In genomic region chr8:45021171-45021570, GRCm38 (mm10) we compare ENCODE assay signal across 24 mouse cellular contexts. TPM values are rescaled to one million over a fixed set of nuclear protein-coding genes. Genes with fewer than 3 reads are reported as not detected.
DNase-seq lines count a peak whose midpoint lies in the region; ATAC-seq and TF ChIP-seq lines count a peak whose summit lies in the region.
"Had no signal": no experiment of that assay in that cellular context is flagged by ENCODE, and none has a peak within 500 bp of the region (broad histone marks: within the 10 kb centered on the region; RNA-seq: fewer than 3 reads in every experiment).

No protein-coding gene starts in this region.

- H3K9ac ChIP-seq in forebrain, postnatal 0 days, result no peak overlapping the region
- H3K9ac ChIP-seq in forebrain, embryonic 14.5 days (ENCODE audit: low read length), result no peak overlapping the region
- no peak overlapping the region for H3K9ac ChIP-seq in limb, embryonic 11.5 days (ENCODE audit: low read length)
- H3K9ac ChIP-seq: forebrain, embryonic 13.5 days; lung, embryonic 15.5 days; midbrain, embryonic 13.5 days had no signal

- ATAC-seq in forebrain, postnatal 0 days, result no peak
- ATAC-seq in forebrain, embryonic 14.5 days, result no peak
- ATAC-seq in limb, embryonic 11.5 days (ENCODE audit: insufficient number of reproducible peaks, low FRiP score, low TSS enrichment, low read depth), result 0 out of 2 replicates have a peak, but pooled peaks have one; percentile 54
- ATAC-seq: hindbrain, embryonic 16.5 days; midbrain, embryonic 13.5 days had no signal

- TF ChIP-seq CTCF in forebrain, postnatal 0 days (IDR thresholded peaks at IDR 0.05; ENCODE audit: low read depth), result no peak

- no peak overlapping the region for H3K4me2 ChIP-seq in forebrain, postnatal 0 days (ENCODE audit: low read depth)
- no peak overlapping the region for H3K4me2 ChIP-seq in forebrain, embryonic 14.5 days (ENCODE audit: low read length)
- no peak overlapping the region for H3K4me2 ChIP-seq in limb, embryonic 11.5 days (ENCODE audit: low read depth, severe bottlenecking)
- H3K4me2 ChIP-seq: forebrain, embryonic 13.5 days; heart, embryonic 11.5 days; liver, embryonic 11.5 days; lung, embryonic 15.5 days; midbrain, embryonic 13.5 days had no signal

- no peaks in the 10 kb centered on the region; the same call in 1 of the 2 replicates for H3K4me1 ChIP-seq in forebrain, postnatal 0 days (ENCODE audit: insufficient read depth)
- no peaks in the 10 kb centered on the region for H3K4me1 ChIP-seq in forebrain, embryonic 14.5 days (ENCODE audit: control insufficient read depth, insufficient read depth, low read length)
- 0 out of 2 replicates have a peak, but pooled peaks cover 6% of the 10 kb centered on the region for H3K4me1 ChIP-seq in limb, embryonic 11.5 days (ENCODE audit: control insufficient read depth, insufficient read depth, low read length)
- peaks cover 4% of the 10 kb centered on the region; the same call in 1 of the 2 replicates for H3K4me1 ChIP-seq in limb, embryonic 10.5 days
- H3K4me1 ChIP-seq: forebrain, embryonic 13.5 days; lung, embryonic 15.5 days; midbrain, embryonic 13.5 days had no signal

- H3K27me3 ChIP-seq in forebrain, postnatal 0 days (ENCODE audit: insufficient read depth, low read length), result no peaks in the 10 kb centered on the region
- no peaks in the 10 kb centered on the region for H3K27me3 ChIP-seq in forebrain, embryonic 14.5 days (replicated peaks; ENCODE audit: control insufficient read depth, insufficient read depth, low read length)
- no peaks in the 10 kb centered on the region for H3K27me3 ChIP-seq in limb, embryonic 11.5 days (ENCODE audit: control insufficient read depth, insufficient read depth, low read length)
- no peaks in the 10 kb centered on the region for H3K27me3 ChIP-seq in limb, embryonic 10.5 days (ENCODE audit: low read depth, poor library complexity, severe bottlenecking)
- H3K27me3 ChIP-seq: CH12.LX; forebrain, embryonic 13.5 days; lung, embryonic 15.5 days; midbrain, embryonic 13.5 days had no signal

- peak overlapping the region; percentile 57 for H3K27ac ChIP-seq in forebrain, postnatal 0 days (ENCODE audit: low read depth, low read length)
- H3K27ac ChIP-seq in forebrain, embryonic 14.5 days (ENCODE audit: low read depth, low read length), result no peak overlapping the region
- H3K27ac ChIP-seq in limb, embryonic 11.5 days (replicated peaks; ENCODE audit: low read depth, low read length), result no peak overlapping the region
- no peak overlapping the region for H3K27ac ChIP-seq in limb, embryonic 10.5 days
- H3K27ac ChIP-seq: forebrain, embryonic 13.5 days; lung, embryonic 15.5 days; midbrain, embryonic 13.5 days had no signal

- DNase-seq in forebrain, postnatal 0 days, result no peak
- no peak for DNase-seq in forebrain, embryonic 14.5 days (ENCODE audit: low spot score)
- no peak for DNase-seq in limb, embryonic 11.5 days (ENCODE audit: low spot score)
- DNase-seq in limb, embryonic 10.5 days (ENCODE audit: low spot score), result no peak
- DNase-seq in cerebellum, postnatal 10 days, result peak; percentile 58 to 70
- DNase-seq in skeletal muscle tissue, adult 2 months (ENCODE audit: low read depth, low spot score), result peak; percentile 5
- DNase-seq in urinary bladder, postnatal 4 days (ENCODE audit: low spot score in 2 of 2), result no peak
- DNase-seq in right cerebral cortex, postnatal 36 days (ENCODE audit: low spot score in 2 of 2), result no peak
- DNase-seq: adrenal gland, postnatal 25 days; kidney, adult 8-10 months; kidney, postnatal 36 days; thymus, postnatal 4 days had no signal

- 86% methylated on average over 5 of the region's 5 CpGs for WGBS in forebrain, postnatal 0 days
- WGBS in forebrain, embryonic 14.5 days, result 93% methylated on average over 5 of the region's 5 CpGs
- 73% methylated on average over 5 of the region's 5 CpGs for WGBS in limb, embryonic 11.5 days
- WGBS in limb, embryonic 10.5 days, result 86% methylated on average over 5 of the region's 5 CpGs

- no peak overlapping the region for H3K4me3 ChIP-seq in forebrain, postnatal 0 days (ENCODE audit: low read depth, low read length)
- no peak overlapping the region for H3K4me3 ChIP-seq in forebrain, embryonic 14.5 days (ENCODE audit: low read depth, low read length)
- no peak overlapping the region for H3K4me3 ChIP-seq in limb, embryonic 11.5 days (ENCODE audit: low read depth, low read length)
- no peak overlapping the region for H3K4me3 ChIP-seq in limb, embryonic 10.5 days
- H3K4me3 ChIP-seq: forebrain, embryonic 13.5 days; lung, embryonic 15.5 days; midbrain, embryonic 13.5 days had no signal

- peaks cover 32% of the 10 kb centered on the region for H3K36me3 ChIP-seq in forebrain, postnatal 0 days (ENCODE audit: insufficient read depth)
- H3K36me3 ChIP-seq in forebrain, embryonic 14.5 days (ENCODE audit: control insufficient read depth, insufficient read depth, low read length), result peaks cover 52% of the 10 kb centered on the region
- H3K36me3 ChIP-seq in limb, embryonic 11.5 days (ENCODE audit: control insufficient read depth, insufficient read depth, low read length), result peaks cover 23% of the 10 kb centered on the region
- H3K36me3 ChIP-seq in limb, embryonic 10.5 days, result peaks cover 95% of the 10 kb centered on the region

- H3K9me3 ChIP-seq in forebrain, postnatal 0 days (ENCODE audit: low read length), result 0 out of 2 replicates have a peak, but pooled peaks cover 8% of the 10 kb centered on the region
- H3K9me3 ChIP-seq in forebrain, embryonic 14.5 days (replicated peaks; ENCODE audit: control insufficient read depth, low read length), result 0 out of 2 replicates have a peak, but pooled peaks cover 5% of the 10 kb centered on the region
- H3K9me3 ChIP-seq in limb, embryonic 11.5 days (ENCODE audit: control insufficient read depth, low read length), result no peaks in the 10 kb centered on the region
- no peaks in the 10 kb centered on the region for H3K9me3 ChIP-seq in limb, embryonic 10.5 days (replicated peaks)

RNA-seq across cellular contexts. Expression of gene Mtnr1a, which starts 47.8 kb away (rescaled TPM):
- total RNA-seq in forebrain, postnatal 0 days (2014; rRNA removed), result 0.38 TPM in 1 of 2 replicates, not detected in the other
- polyA plus RNA-seq in forebrain, postnatal 0 days (2015; fragmentation: Nextera tagmentation; extraction: Ambion mirVana), result 0.18 and 0.19 TPM in 2 replicates
- 0.58 TPM in 1 of 2 replicates, not detected in the other for polyA plus RNA-seq in forebrain, embryonic 14.5 days (2014; fragmentation: Nextera tagmentation; extraction: Ambion mirVana)
- polyA plus RNA-seq in limb, embryonic 11.5 days (2014; fragmentation: Nextera tagmentation; extraction: Ambion mirVana), result not detected in 2 replicates
- 0.23 TPM in 1 of 2 replicates, not detected in the other for polyA plus RNA-seq in limb, embryonic 10.5 days (2016; fragmentation: Nextera tagmentation; extraction: Ambion mirVana)
- total RNA-seq: adrenal gland, postnatal 25 days; CH12.LX; gastrocnemius, adult 8-10 months; heart, postnatal 36 days; layer of hippocampus, postnatal 14 days; left cerebral cortex, postnatal 14 days; megakaryocyte progenitor cell, adult 5-6 weeks had no signal
- polyA plus RNA-seq: heart, embryonic 11.5 days; liver, embryonic 11.5 days had no signal

Comparison
In these comparisons a context has a peak if more than half of its experiments do, and no peak if none do; other contexts are left out.
1. DNase-seq: peak in cerebellum, postnatal 10 days (2 of 2) and skeletal muscle tissue, adult 2 months (single experiment); none in forebrain, postnatal 0 days (single experiment), forebrain, embryonic 14.5 days (single experiment), limb, embryonic 11.5 days (single experiment), limb, embryonic 10.5 days (single experiment), urinary bladder, postnatal 4 days (0 of 2) and right cerebral cortex, postnatal 36 days (0 of 2).